Mouse (Mus musculus) CH12.LX (cell line): ENCODE measurements around the gene Chchd6.

Experiments used
- CHD1 ChIP-seq: IDR thresholded peaks from 2 replicates; pipeline ENCODE4 v1.6.1; 2012; ENCODE audit warnings: low read depth, low read length, improper control_type of control experiment, inconsistent platforms
- CTCF ChIP-seq, 2 experiments: IDR thresholded peaks in 1 of 2; conservative IDR thresholded peaks in 1 of 2; 2 replicates each; pipeline ENCODE4 v1.5.1; 2011 to 2012; ENCODE audit warnings: low read depth in 2 of 2, low read length in 2 of 2, improper control_type of control experiment in 1 of 2, inconsistent platforms in 1 of 2, mild to moderate bottlenecking in 1 of 2, moderate library complexity in 1 of 2
- E2F4 ChIP-seq: IDR thresholded peaks from 2 replicates; pipeline ENCODE4 v1.6.1; 2011; ENCODE audit warnings: low read depth, low read length, improper control_type of control experiment; ENCODE audit not compliant: insufficient replicate concordance
- EP300 ChIP-seq: IDR thresholded peaks from 2 replicates; pipeline ENCODE4 v1.6.1; 2011; ENCODE audit warnings: low read length, improper control_type of control experiment
- ETS1 ChIP-seq: conservative IDR thresholded peaks from 2 replicates; pipeline ENCODE4 v1.6.1; 2012; ENCODE audit warnings: low read depth, mild to moderate bottlenecking, inconsistent platforms, low read length, improper control_type of control experiment, moderate library complexity
- GABPA ChIP-seq: IDR thresholded peaks from 2 replicates; pipeline ENCODE4 v1.6.1; 2012; ENCODE audit warnings: low read depth, low read length, improper control_type of control experiment, inconsistent platforms; ENCODE audit not compliant: insufficient replicate concordance
- HCFC1 ChIP-seq: IDR thresholded peaks from 2 replicates; pipeline ENCODE4 v1.6.1; 2012; ENCODE audit warnings: low read depth, mild to moderate bottlenecking, inconsistent platforms, low read length, improper control_type of control experiment
- MAX ChIP-seq: IDR thresholded peaks from 2 replicates; pipeline ENCODE4 v1.6.1; 2011; ENCODE audit warnings: low read length, improper control_type of control experiment
- MXI1 ChIP-seq: IDR thresholded peaks from 2 replicates; pipeline ENCODE4 v1.6.1; 2011; ENCODE audit warnings: mild to moderate bottlenecking, low read depth, low read length, improper control_type of control experiment
- RCOR1 ChIP-seq: conservative IDR thresholded peaks from 2 replicates; pipeline ENCODE4 v1.6.1; 2012; ENCODE audit warnings: low read depth, mild to moderate bottlenecking, inconsistent platforms, low read length, improper control_type of control experiment
- TCF12 ChIP-seq: IDR thresholded peaks from 2 replicates; pipeline ENCODE4 v1.6.1; 2014; ENCODE audit warnings: low read depth, mild to moderate bottlenecking, inconsistent platforms, low read length, improper control_type of control experiment

DNA sequence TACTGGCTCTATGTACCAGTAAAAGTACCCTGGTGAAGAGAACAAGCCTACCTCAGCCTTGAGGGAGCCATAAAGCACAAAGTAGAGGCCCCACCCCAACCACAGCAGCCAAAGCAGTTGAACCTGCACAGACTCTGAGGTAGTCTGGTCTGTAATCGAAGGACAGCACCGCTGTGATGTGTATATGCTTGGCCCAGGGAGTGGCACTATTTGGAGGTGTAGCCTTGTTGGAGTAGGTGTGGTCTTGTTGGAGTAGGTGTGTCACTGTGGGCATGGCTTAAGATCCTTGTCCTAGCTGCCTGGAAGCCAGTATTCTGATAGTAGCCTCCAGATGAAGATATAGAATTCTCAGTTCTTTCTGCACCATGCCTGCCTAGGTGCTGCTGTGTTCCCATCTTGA lies 203.2 kb downstream of the Chchd6 start:
- TF ChIP-seq CTCF (conservative IDR thresholded peaks at IDR 0.05 in 1 of 2, IDR thresholded peaks at IDR 0.05 in 1 of 2; ENCODE audit: low read depth in 2 of 2, low read length in 2 of 2) = no peak
- TF ChIP-seq EP300 = no peak
- TF ChIP-seq E2F4 = no peak
- TF ChIP-seq CHD1 = no peak
- no peak for TF ChIP-seq MAX
- TF ChIP-seq MXI1 = no peak
- TF ChIP-seq TCF12 = no peak
- no peak for TF ChIP-seq GABPA
- TF ChIP-seq ETS1 = no peak
- TF ChIP-seq RCOR1 = no peak
- TF ChIP-seq HCFC1 = no peak
